Mouse (Mus musculus) stomach, postnatal 0 days (tissue): ENCODE results near the gene Il2ra.

ENCODE experiments used
- CTCF ChIP-seq: IDR thresholded peaks from 2 replicates; pipeline ENCODE4 v1.5.1; 2016; ENCODE audit warnings: antibody characterized with exemption, low read depth, mild to moderate bottlenecking, moderate library complexity
- EP300 ChIP-seq: optimal IDR thresholded peaks from 2 replicates; pipeline ENCODE3; 2016; ENCODE audit warnings: antibody characterized with exemption

- TF ChIP-seq CTCF (no peak), EP300 (no peak)
Observed at GRCm38 (mm10) chr2:11662907-11663230, 20.3 kb downstream of the Il2ra start.
